Mouse (Mus musculus): ENCODE results near the gene Eif4e3. TPM values are rescaled to one million over a fixed set of nuclear protein-coding genes. Genes with fewer than 3 reads are reported as not detected.

The Eif4e3 gene
- total RNA-seq, 2 experiments from 2014 or later, result 14.9 to 17.3 TPM

DNA sequence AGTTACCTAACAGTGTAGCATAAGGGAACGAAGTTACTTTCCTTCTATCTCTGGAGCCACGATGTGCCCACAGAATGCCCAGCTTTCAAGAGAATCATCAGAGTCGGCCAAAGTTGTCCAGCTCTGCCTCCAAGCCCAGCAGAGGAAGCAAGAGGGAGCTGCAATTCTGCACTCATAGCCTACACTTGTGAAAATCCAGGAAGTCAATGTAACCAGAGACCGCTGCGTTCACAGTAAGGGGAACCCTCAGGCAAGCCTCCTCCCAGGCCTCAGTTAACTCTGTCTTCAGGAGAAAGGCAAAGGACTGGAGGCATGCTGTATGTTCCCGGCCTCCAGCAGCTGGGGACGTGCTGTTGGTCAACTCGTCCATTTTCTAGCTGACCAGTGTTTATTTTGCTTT lies 719 bp upstream of the Eif4e3 start:
- intact Hi-C loops (cut with DNase I), result no loop called here
- no peak for DNase-seq (ENCODE audit: low spot score in 2 of 2)

DNA sequence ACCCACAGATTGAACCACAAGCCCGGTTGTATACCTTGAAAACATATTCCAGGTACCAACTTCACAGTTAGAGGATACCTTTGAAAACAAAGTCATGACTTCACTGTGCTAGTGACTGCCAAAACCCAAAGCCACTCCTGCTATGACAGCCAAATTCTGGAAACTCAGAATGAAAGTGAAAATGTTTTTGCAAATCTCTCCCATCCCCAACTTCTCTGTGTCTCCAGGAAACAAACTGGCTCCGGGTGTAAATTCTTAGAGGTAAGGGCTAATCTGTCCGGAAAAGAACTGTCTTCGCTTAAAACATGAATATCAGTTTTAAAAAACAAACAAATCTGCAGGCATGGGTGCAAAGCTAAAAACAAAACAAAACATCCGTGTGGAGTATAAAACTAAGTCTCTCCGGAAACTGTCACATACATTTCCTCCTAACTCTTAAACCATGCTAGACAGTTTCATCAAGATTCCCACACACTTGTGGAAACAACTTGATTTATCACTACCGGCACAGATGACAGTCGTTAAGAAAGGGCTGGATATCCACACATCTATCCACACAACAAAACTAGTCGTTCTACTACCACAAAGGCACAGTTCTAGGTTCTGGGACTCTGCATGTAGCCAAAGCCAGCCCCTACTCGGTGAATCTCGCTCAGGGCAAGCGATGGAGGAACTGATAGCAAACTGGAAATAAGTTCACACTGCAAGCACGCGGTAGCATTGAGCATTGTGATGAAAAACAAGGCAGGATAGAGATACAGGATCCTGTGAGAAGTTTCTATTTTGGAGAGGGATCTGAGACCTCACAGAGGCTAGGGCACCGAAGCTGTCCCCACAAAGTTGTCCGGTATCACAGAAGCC lies 884 bp downstream of the Eif4e3 start:
- DNase-seq (ENCODE audit: low spot score in 2 of 2), result no peak
- intact Hi-C loops (cut with DNase I), result no loop called here

DNA sequence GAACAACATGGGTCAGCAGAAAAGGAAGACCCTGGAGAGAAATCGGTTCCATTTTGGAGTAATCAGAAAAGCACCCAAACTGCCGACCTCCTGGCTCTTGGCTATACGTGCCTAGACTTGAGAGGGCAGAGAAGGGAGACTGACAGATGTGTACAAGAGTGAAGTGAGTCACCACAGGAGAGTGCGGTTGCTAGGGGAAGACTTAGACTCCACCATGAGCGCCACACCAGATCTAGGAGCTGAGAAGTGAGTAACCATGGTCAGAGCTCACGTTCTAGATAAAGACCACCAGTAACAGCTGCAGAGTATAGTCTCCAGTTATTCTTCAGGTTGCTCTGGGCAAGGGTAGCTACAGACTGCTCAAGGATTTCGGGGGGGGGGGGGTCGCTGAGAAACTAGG lies 3.3 kb downstream of the Eif4e3 start:
- DNase-seq (ENCODE audit: low spot score in 2 of 2), result no peak
- intact Hi-C loops (cut with DNase I), result no loop called here

DNA sequence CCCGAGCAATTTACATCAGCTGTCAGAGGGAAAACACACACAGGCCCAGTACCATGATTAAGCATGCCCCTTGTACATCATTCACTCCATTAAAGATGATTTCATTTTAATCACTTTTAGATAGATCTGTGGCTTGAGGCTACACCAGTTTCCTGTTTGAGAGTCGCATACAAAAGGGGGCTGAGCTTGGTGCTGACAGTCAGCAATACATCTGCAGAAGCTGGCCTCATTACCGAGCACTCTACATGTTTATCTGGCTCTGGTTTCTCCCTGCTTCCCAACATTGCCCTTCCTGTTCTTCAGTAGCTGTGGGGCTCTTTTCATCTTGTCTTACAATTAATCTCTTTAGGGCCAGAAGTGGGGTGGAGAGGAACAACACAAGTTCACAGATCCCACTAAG lies 6.1 kb downstream of the Eif4e3 start:
- intact Hi-C loops (cut with DNase I), result no loop called here
- DNase-seq (ENCODE audit: low spot score in 2 of 2), result no peak

DNA sequence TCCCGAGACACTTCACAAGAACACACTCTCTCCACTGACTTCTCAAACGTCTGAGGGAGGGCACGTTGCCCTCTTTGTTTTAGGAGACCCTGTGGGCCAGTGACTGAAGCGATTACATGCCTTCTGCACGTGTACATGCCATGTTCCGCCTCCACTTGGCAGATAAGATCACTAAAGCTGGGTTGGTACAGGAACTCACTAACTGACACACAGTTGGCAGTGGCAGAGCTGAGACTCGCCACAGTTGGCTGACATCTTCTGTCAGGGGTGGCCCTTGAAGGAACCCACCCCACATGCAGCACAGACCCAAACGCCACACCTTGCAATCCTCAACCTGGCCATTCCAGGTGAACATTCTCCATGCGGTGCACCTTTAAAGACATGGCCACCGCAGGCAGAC lies 8.0 kb downstream of the Eif4e3 start:
- intact Hi-C loops (cut with DNase I), result no loop called here
- DNase-seq (ENCODE audit: low spot score in 2 of 2), result no peak

DNA sequence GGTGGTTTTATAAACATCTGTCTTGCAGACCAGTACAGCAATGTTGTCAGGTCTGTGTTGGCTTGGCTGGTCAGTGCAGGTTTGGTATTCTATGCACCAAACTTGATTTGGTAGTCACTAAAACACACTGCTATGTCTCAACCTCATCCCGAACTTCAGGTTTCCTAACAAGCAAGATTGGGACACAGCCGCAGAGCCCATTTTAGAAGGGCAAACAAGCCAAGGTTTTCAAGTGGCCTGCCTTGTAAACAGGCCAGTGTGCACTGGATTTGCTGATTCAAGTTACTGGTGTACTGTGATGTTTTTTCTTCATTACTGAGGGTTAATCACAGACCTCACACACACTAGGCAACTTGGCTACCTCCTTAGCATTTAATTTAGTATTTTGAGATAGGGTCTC lies 10.5 kb downstream of the Eif4e3 start:
- intact Hi-C loops (cut with DNase I), result no loop called here
- DNase-seq (ENCODE audit: low spot score in 2 of 2), result no peak

DNA sequence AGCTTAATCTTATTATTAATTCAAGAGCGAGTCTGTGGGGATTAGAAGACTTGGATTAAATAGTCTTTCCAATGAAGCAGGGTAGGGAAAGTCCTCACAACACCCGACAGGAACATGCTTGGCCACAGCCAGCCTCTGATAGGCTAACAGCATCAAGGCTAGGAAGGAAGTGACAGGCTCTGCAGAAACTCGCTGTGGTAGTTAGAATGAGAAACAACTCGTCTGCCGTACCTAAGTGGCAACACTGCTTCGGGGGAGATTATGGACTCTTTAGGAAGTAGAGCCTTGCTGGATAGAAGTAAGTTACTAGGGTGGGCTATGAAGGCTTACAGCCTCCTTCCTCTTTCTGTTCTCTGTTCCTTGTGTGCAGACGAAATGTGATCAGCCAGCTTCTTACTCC lies 11.1 kb downstream of the Eif4e3 start:
- intact Hi-C loops (cut with DNase I), result no loop called here
- DNase-seq (ENCODE audit: low spot score in 2 of 2), result no peak

DNA sequence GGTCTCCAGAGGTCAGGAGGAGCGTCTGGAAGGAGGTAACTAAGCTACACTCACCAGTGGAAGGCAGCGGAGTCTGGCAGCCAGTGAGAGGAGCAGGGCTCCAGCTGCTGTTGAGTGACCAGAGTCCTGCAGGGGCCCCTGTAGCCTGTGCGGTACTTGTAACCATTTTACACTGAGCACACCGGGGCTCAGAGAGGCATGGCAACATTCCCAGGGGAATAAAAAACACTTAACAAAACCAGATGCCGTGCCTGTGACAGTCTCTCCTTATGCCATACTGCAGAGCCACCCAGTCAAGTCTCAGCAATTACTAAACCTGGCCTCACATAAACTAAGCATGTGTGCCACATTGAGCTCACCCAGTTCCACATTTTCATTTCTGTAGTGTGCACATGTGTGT lies 12.2 kb downstream of the Eif4e3 start:
- no peak for DNase-seq (ENCODE audit: low spot score in 2 of 2)
- intact Hi-C loops (cut with DNase I), result loop anchor here (5.0 kb wide), 1 partner anchor 993 kb away; no protein-coding TSS in a partner anchor

DNA sequence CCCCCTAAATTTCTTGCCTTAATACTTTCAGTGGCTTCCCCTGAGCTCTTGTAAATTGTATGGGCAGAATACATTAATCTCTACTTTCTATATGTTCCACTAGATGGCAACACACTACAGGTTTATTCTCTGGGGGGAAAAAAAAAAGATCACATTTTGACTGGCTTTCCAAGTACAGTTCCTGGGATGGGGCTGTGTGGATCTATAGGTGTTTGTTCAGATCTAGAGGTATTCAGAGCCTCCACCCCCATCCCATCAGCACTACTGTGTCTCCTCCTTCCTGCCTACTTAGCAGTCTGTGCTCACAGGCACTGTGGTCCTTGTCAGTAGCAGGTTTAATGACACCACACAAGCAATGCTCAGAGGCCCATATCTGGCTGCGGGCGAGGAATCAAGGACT lies 14.2 kb downstream of the Eif4e3 start:
- intact Hi-C loops (cut with DNase I), result loop anchor here (5.0 kb wide), 1 partner anchor 995 kb away; no protein-coding TSS in a partner anchor
- DNase-seq (ENCODE audit: low spot score in 2 of 2), result no peak

DNA sequence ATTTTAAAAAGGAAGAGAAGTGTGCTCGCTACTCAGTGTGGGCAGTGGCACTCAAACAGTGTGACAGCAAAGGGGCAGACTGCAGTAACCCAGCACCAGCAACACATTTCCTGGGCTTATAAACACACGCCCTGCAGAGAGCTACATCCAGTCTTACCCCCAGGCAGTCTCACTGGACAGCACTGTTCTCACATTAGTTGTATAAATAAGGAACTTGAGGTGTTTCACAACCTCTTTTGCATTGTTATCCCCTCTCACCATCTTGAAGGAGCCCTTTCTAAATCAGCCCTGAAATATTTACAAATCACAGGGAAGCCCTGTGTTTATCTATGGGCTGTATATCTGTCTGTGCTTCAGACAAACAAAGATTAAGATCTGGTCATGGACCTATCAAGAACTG lies 17.3 kb downstream of the Eif4e3 start:
- DNase-seq (ENCODE audit: low spot score in 2 of 2), result no peak
- intact Hi-C loops (cut with DNase I), result no loop called here

DNA sequence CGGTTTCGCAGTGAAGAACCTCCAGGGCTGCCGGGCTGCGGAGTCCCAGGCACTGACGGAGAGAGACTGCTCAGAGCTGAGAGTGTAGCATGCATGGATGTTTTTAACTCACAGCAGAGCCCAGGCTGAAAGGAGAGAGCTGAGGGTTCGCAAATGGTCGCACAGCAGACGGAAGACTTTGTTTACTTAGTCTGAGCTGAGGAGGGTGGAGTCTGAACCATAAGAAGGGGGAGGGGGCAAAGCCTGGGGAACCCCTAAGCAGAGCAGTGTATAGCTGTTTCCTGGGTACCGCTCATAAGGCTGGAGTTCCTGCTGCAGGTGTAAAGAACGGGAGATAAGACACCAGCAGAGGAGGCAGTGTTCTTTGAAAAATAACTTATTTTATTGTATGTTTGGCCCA lies 20.2 kb downstream of the Eif4e3 start:
- no peak for DNase-seq (ENCODE audit: low spot score in 2 of 2)
- intact Hi-C loops (cut with DNase I), result no loop called here

DNA sequence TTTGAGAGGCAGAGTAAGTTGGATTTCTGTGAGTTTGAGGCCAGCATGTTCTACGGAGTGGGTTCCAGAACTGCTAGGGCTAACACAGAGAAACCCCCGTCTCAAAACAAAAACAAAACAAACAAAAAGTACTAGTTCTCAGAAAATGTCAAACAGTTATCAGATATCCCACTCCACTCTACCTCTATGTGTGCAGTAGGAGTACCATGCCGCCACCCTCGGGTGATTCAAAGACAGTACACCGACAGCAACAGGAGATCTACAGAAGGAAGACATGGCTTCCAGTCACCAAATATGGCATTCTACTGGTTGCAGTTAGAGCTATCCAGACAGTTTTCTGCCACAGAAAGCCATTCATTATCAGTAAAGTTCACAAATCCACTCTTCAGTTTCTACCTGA lies 21.7 kb downstream of the Eif4e3 start:
- no peak for DNase-seq (ENCODE audit: low spot score in 2 of 2)
- intact Hi-C loops (cut with DNase I), result no loop called here

DNA sequence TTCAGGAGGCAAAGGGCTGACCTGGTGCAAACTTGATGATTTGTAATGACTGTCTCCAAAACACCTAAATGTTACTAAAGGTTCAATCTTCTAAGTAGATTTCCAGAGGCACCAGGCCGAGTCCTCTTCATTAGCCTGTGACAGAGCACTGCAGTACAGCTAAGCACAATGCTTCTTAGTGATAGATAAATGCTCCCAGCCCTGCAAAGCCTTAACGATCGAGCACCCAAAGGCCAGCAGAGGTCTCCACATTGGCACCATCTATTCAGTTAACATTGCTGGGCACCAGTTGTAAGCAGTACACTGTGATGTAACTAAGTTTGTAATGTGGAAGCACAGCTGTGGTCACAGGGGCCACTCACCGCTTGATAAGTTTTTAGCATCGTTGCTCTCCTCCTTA lies 22.2 kb downstream of the Eif4e3 start:
- intact Hi-C loops (cut with DNase I), result no loop called here
- no peak for DNase-seq (ENCODE audit: low spot score in 2 of 2)

DNA sequence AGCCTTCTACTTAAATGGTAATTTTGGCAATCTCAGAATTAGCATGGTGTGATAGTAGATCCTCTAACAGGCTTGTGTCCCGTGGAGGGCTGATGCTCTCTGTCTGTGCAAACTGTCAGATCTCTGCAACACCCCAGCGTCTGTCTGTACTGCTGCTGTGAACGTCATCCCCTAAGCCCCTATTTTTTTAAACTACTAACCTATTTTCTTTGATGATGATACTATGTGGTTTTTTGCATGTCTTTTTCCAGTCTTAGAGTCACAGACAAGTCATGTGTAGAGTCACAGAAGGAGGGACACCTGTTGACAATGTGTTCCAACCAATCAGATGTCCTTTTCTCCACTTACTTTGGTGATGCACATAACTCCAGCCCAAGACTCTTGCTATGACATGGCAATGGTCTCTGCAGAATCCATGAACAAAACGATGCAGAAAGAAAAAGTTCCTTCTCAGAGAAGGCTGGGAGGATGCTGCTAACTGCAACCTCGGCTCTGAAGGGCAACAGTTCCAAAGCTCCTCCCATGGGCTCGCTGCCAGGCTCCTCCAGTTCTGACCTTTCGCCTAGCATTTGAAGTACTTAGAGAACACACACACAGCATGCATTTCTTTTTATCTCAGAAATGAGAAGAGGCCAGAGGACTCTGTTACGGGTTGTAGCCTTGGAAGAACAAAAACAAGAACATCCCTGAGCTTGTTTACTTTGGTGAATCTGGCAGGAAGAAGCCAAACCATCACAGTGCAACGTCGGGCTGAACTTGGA lies 23.0 kb downstream of the Eif4e3 start:
- intact Hi-C loops (cut with DNase I), result no loop called here
- DNase-seq (ENCODE audit: low spot score in 2 of 2), result no peak

DNA sequence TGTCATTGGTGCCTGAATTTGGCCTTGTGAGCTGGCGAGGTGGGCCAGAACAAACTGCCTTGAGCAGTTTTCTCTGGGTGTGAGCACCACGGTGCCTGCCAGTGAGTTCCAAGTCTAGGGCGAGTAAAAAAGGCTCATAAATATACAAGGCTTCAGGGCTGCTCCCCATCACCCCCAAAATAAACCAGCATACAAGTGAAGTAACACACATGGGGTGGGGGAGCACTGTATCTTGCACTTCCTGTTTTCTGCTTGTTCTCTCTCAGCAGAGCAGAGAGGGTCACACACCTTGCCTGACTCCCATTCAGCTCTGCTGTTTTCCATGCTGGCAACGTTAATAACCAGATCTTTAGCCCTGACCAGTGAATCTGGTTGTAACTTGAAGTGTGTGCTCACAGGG lies 29.1 kb downstream of the Eif4e3 start:
- DNase-seq (ENCODE audit: low spot score in 2 of 2), result no peak
- intact Hi-C loops (cut with DNase I), result no loop called here

DNA sequence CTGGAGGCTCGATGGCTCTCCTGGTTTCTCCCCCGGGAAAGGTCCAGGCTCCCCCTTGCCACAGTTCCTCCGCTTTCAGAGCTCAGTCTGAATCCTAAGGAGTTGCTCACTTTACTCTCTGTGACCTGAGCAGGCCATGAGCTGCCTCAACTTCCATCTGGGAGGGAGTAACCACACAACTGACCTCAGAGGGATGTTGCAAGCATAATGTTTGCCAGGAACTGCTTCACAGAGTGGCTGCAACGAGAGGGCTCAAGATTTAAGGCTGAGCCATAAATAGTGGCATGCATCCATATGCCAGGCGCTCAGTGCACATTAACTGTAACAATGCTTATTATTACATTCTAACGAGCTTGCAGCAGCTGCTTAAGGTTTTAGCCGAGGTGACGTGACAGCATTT lies 29.8 kb downstream of the Eif4e3 start:
- no peak for DNase-seq (ENCODE audit: low spot score in 2 of 2)
- intact Hi-C loops (cut with DNase I), result no loop called here

DNA sequence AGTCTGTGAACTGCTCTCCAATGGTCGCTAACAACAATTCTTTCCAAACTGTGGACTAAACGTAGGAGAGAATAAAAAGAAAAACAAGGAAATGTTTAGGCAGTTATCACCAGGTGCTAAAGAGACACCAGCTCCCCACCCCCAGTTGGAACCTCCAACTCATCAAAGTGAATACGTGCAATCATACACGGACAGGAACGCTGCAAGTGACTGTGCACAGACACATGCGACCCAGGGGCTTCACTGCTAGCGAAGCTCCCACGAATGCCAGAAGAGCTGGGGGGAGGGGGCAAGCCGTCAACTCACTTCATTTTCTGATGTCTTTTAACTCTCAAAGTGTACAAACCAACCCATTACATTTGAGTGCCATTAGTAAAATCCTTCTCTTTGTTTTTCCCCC lies 30.4 kb downstream of the Eif4e3 start:
- intact Hi-C loops (cut with DNase I), result no loop called here
- DNase-seq (ENCODE audit: low spot score in 2 of 2), result no peak

DNA sequence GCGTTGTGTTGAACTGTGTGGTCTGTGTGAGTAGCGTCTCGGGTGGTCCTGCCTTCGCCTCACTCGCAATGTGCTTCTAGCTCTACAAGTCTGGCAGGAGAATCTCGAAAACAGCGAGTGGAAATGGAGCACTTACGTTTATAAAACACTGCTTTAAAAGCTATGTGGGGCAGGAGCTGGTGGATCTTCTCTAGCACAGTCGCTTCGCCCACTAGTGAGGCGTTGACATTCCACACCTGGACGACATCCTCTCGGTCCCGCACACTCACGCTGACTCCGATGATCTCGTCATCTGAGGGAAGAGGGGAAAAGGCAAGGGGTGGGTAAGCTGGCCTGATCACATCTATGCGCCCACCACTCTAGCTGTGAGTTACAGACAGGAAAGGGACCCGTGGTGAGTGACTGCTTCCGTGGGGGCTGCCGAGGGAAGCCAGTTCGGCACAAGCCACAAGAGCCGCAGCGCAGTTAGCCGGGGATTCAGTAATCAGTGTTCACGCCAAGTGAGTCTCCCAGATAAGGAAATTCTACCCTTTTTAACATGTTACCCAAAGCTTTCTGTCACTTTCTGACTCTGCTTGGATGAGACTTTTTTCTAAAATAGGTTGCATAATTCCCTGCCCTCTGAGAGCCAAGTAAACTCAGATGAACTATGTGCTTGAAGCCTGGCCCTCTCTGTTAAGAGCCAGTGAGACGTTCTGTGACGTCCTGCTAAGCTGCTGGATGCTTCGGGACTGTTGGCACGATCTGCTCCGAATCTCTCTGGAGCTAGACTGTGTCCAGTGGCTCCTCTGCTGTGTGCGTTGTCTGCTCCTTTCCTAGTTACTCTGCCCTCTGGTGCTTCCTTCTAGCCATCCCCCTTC lies 34.2 kb downstream of the Eif4e3 start:
- intact Hi-C loops (cut with DNase I), result no loop called here
- DNase-seq (ENCODE audit: low spot score in 2 of 2), result no peak

DNA sequence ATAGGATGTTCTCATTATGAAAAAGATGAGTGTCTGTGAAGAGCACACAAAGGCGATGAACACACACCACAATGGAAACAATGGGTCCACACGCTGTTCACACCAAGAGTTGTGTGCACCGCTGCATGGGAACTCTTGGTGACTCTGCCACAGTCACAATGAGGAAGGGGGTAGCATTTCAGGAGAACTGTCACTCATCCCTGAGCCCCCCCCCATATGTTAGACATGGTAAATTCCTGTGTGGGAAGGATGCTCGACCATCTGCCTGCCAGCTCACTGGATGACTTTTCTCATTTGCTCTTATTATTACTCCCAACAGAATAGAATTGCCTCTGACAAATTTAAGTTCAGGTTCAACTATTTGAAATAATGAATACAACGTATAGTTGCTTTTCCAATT lies 34.9 kb downstream of the Eif4e3 start:
- intact Hi-C loops (cut with DNase I), result no loop called here
- DNase-seq (ENCODE audit: low spot score in 2 of 2), result no peak

DNA sequence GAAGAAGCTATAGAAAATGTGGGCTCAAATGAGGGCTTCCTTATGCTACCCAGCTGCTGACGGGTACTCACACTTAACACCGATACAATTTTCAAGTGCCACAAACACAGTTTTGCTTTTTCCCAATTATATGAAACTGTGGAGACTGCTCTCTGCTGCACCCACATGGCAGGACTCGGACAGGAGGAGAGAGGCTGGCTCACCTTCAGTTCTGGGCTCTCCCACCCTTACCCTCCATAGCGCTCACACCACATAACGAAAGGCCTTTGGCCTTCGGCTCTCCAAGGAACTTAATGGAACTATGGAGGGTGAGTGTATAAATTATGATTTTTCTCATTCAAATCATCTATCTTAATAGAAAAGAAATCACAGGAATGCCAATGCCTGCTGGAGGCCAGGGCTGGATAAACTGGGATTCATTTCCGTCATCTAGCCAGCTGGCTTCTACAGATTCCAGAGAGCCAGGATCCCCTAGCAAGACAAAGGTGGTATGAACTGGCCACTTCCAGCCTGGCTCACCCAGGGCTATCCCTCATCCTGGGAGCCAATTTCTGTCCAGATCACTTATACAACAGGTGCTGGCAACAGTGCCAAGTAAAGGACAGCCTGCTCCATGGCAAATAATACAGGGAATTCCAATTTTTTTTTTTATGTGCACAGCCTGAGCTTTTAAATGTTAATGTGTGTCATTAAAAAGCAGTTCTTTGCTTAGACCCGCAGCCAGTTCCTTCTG lies 36.7 kb downstream of the Eif4e3 start:
- intact Hi-C loops (cut with DNase I), result no loop called here
- no peak for DNase-seq (ENCODE audit: low spot score in 2 of 2)

Data from left cerebral cortex, postnatal 36 days (tissue).